Mouse (Mus musculus) heart, postnatal 0 days (tissue): ENCODE data around the gene Tomm34.

Experiments used
- CTCF ChIP-seq: IDR thresholded peaks from 2 replicates; pipeline ENCODE4 v1.5.1; 2016; ENCODE audit warnings: antibody characterized with exemption, control low read depth, low read depth
- EP300 ChIP-seq: IDR thresholded peaks from 2 replicates; pipeline ENCODE4 v1.6.1; 2016; ENCODE audit warnings: antibody characterized with exemption, low read depth

DNA sequence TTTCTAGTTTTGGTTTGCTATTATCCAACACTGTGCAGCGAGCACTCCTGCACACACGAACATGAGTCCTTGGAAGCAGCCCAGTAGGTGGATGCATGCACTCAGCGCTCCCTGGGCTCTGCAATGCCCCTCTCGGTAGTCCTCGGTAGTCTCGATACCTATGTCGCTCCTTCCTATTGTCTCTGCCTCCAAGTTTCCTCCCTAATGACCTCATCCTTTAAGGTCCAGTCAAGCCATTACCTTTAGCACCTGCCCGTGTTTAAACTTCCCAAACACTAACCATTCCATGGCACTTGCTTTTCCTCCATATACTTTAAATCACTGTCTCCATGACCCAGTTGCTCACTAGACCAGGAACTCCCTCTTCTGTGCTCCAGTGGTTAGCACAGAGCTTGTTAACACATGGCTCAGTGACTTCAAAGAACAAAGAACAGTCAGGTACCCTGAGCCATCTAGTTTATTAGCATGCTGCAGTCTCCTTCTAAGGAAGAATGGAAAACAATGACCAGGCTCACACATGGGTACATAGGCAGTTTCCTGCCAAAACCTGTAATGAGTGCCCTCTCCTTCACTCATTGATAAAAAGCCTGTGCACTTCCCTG lies 11.2 kb downstream of the Tomm34 start:
- TF ChIP-seq CTCF (no peak), EP300 (no peak)
